Mouse (Mus musculus) olfactory bulb, adult 2 months (tissue): ENCODE measurements at regions not wholly inside any gene's neighbourhood (a gene's known extent, or its start where the extent isn't known, plus 50 kb on each side); places are given as distances from the start of the nearest gene placed in this dataset.

Experiments
- CTCF ChIP-seq: fragments of 200-500 bp; IDR thresholded peaks from 2 replicates; pipeline ENCODE4 v1.5.1; 2012; ENCODE audit warnings: low read depth, mild to moderate bottlenecking, low read length, moderate library complexity; ENCODE audit not compliant: insufficient read depth
- POLR2A ChIP-seq: fragments of 200-500 bp; IDR thresholded peaks from 2 replicates; pipeline ENCODE4 v1.6.1; 2012; ENCODE audit warnings: mild to moderate bottlenecking, low read depth, low read length, moderate library complexity; ENCODE audit not compliant: insufficient read depth

- no peak for TF ChIP-seq CTCF
- TF ChIP-seq POLR2A = no peak
Measured at GRCm38 (mm10) chr15:93832431-93832936, 236.8 kb upstream of the Prickle1 start.
